Mouse (Mus musculus): Measurements from ENCODE around the gene Adnp. TPM values are rescaled to one million over a fixed set of nuclear protein-coding genes. Genes with fewer than 3 reads are reported as not detected.

Adnp gene
- polyA plus RNA-seq (2015; fragmentation: Nextera tagmentation; extraction: Ambion mirVana) = 3.1 and 3.5 TPM in 2 replicates

DNA sequence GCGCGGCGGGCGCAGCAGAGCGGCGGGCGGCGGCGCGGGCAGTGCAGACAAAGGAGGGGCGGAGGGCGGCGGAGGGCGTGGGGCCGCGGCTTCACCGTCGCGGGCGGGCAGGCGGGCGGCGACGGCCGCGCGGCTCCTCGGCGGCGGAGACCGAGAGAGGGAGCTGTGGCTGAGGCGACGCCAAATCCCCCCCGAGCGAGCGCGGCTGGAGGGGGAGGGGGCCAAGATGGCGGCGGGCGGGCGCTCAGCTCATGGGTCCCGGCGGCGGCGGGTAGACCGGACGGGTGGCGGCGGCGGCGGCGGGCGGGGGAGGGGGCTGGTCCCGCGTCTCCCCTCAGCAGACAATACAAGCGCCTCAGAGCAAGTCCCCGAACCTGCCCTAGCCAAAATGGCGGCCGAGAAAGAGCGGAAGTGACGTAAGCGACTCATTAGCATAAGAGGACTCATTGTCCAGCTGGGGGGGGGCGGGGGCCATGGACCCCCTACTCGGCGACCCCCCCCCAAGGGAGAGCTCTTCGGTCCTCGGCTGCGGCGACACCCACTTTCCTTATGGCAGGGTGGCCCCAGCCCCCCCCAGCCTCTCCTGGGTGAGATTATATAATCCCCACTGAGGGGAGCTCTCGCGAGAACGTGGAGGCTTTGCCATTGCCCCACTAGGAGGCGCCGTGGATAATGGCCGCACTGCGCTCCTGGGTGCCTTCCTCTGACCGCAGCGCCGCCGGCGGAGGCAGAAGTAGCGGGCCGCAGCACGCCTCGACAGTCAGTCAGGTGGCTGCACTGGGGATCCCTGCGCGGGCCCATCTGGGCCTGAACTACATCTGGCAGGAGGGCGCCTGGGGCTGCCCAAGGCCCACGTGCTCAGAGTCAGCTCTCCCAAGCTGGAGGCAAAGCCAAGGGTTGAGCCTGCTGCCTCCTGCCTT lies at the start of gene Adnp:
Gene Adnp, minus strand, starts transcription at position 388 of the 920 bp plus-strand sequence.
- no peaks in the 10 kb centered on the region for H3K9me3 ChIP-seq
- ATAC-seq (ENCODE audit: low FRiP score) = peak; percentile 92
- peak within 1 kb of the TSS; percentile 99 for H3K27ac ChIP-seq
- peaks cover 37% of the 10 kb centered on the region for H3K36me3 ChIP-seq
- peak within 1 kb of the TSS; percentile 99 for H3K4me3 ChIP-seq
- H3K4me2 ChIP-seq = peak within 1 kb of the TSS; percentile 77
- under 1% methylated on average over 40 of the region's 89 CpGs for WGBS
- H3K9ac ChIP-seq = peak within 1 kb of the TSS; percentile 100
- peaks cover 33% of the 10 kb centered on the region for H3K4me1 ChIP-seq (replicated peaks)
- H3K27me3 ChIP-seq = no peaks in the 10 kb centered on the region

GRCm38 (mm10) chr2:168256506-168256905 lies 49.6 kb upstream of the Adnp start:
- ATAC-seq (ENCODE audit: low FRiP score) = no peak
- Histone ChIP-seq H3K27ac (no peak overlapping the region), H3K4me1 (replicated peaks) (no peaks in the 10 kb centered on the region), H3K4me3 (no peak overlapping the region), H3K4me2 (no peak overlapping the region), H3K27me3 (peaks cover 14% of the 10 kb centered on the region; the same call in 1 of the 2 replicates), H3K36me3 (no peaks in the 10 kb centered on the region), H3K9ac (no peak overlapping the region), H3K9me3 (no peaks in the 10 kb centered on the region)
- WGBS = 85% methylated on average over 3 of the region's 3 CpGs

DNA sequence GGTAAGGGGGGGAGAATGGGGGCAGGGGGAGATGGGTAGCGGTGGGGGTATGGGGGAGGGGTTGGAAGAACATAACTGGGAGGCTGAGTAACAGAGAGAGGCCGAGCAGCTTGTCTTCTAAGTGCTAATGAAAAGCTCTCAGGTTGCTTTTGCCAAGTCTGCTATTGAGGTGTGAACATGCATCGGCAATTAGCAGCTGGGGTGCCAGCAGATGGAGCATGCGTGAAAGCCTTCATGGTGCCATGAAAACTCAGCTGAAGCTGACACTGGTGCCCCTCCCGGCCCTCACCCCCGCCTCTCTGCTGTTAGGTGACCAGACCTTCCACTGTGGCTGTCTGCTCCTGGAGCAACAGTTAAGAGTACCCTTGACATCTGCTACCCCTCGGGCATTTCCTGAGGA lies 46.9 kb upstream of the Adnp start:
- Histone ChIP-seq H3K36me3 (no peaks in the 10 kb centered on the region), H3K9ac (no peak overlapping the region), H3K4me2 (no peak overlapping the region), H3K4me3 (no peak overlapping the region), H3K27ac (no peak overlapping the region), H3K4me1 (replicated peaks) (no peaks in the 10 kb centered on the region), H3K9me3 (no peaks in the 10 kb centered on the region), H3K27me3 (peaks cover 21% of the 10 kb centered on the region)
- 74% methylated on average over 7 of the region's 7 CpGs for WGBS
- no peak for ATAC-seq (ENCODE audit: low FRiP score)

- no peaks in the 10 kb centered on the region for H3K9me3 ChIP-seq
- no peak overlapping the region for H3K4me3 ChIP-seq
- no peaks in the 10 kb centered on the region for H3K4me1 ChIP-seq (replicated peaks)
- 15% methylated on average over 16 of the region's 16 CpGs for WGBS
- no peaks in the 10 kb centered on the region for H3K36me3 ChIP-seq
- 0 out of 2 replicates have a peak overlapping the region, but pooled peaks have one; percentile 9 for H3K4me2 ChIP-seq
- 0 out of 2 replicates have a peak, but pooled peaks have one; percentile 37 for ATAC-seq (ENCODE audit: low FRiP score)
- no peak overlapping the region for H3K9ac ChIP-seq
- H3K27me3 ChIP-seq = peaks cover 19% of the 10 kb centered on the region
- no peak overlapping the region for H3K27ac ChIP-seq
Measured at GRCm38 (mm10) chr2:168252639-168253292, 45.9 kb upstream of the Adnp start.

DNA sequence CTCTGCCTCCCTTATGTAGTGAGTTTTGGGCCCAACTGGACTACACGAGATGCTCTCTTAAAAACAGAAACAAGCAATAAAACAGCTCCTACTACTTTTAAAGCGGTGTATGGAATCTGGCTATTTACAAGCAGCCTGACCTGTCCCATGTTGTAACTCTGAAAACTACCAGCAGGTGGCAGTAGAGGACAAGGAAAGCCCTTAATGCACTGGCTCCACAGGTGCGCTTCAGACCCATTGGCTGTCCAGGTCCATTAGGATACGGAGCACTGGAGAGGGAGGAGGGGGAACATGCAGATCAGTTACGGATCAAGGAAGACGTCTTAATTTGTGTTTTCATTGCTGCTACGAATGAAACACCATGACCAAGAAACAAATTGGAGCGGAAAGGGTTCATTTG lies 43.4 kb upstream of the Adnp start:
- Histone ChIP-seq H3K9ac (no peak overlapping the region), H3K27ac (no peak overlapping the region), H3K9me3 (no peaks in the 10 kb centered on the region), H3K36me3 (no peaks in the 10 kb centered on the region), H3K4me2 (no peak overlapping the region), H3K4me3 (no peak overlapping the region), H3K4me1 (replicated peaks) (no peaks in the 10 kb centered on the region), H3K27me3 (peaks cover 22% of the 10 kb centered on the region)
- WGBS = 18% methylated on average over 8 of the region's 8 CpGs
- no peak for ATAC-seq (ENCODE audit: low FRiP score)

GRCm38 (mm10) chr2:168248856-168249245 lies 41.9 kb upstream of the Adnp start:
- 23% methylated on average over 2 of the region's 2 CpGs for WGBS

GRCm38 (mm10) chr2:168248167-168248855 lies 41.4 kb upstream of the Adnp start:
- Histone ChIP-seq H3K4me1 (replicated peaks) (no peaks in the 10 kb centered on the region), H3K9me3 (no peaks in the 10 kb centered on the region), H3K27me3 (peaks cover 19% of the 10 kb centered on the region), H3K9ac (no peak overlapping the region), H3K36me3 (no peaks in the 10 kb centered on the region), H3K4me2 (no peak overlapping the region), H3K4me3 (no peak overlapping the region), H3K27ac (no peak overlapping the region)
- 0 out of 2 replicates have a peak, but pooled peaks have one; percentile 45 for ATAC-seq (ENCODE audit: low FRiP score)
- 72% methylated on average over 8 of the region's 8 CpGs for WGBS

More at GRCm38 (mm10) chr2:168248856-168249245, 41.9 kb upstream of the Adnp start:
- H3K27ac ChIP-seq = no peak overlapping the region
- H3K36me3 ChIP-seq = no peaks in the 10 kb centered on the region
- no peak overlapping the region for H3K4me3 ChIP-seq
- no peak for ATAC-seq (ENCODE audit: low FRiP score)
- no peaks in the 10 kb centered on the region for H3K4me1 ChIP-seq (replicated peaks)
- H3K27me3 ChIP-seq = peaks cover 19% of the 10 kb centered on the region
- no peaks in the 10 kb centered on the region for H3K9me3 ChIP-seq
- no peak overlapping the region for H3K4me2 ChIP-seq
- H3K9ac ChIP-seq = no peak overlapping the region

DNA sequence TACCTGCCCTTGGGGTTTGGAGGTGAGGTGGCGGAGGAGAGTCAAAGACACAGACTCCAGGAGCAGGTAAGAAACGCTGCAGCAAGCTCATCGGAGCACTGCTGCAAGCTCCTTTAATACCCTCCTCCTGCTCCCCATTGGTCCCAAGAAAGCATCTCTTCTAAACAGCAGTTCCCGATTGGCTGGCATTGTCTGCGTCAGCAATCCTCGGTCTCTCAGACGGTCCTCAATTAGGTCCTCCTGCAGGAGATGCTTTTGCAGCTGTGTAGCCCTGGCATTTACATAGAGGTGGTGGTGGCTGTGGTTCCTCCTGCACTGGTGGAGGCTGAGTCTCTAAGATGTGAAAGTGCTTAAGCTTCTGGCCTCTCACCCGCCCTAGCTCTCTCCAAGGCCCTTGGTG lies 38.7 kb upstream of the Adnp start:
- 35% methylated on average over 8 of the region's 8 CpGs for WGBS
- Histone ChIP-seq H3K27ac (no peak overlapping the region), H3K9ac (no peak overlapping the region), H3K27me3 (peaks cover 9% of the 10 kb centered on the region), H3K4me2 (no peak overlapping the region), H3K4me1 (replicated peaks) (no peaks in the 10 kb centered on the region), H3K9me3 (no peaks in the 10 kb centered on the region), H3K36me3 (no peaks in the 10 kb centered on the region), H3K4me3 (no peak overlapping the region)
- no peak for ATAC-seq (ENCODE audit: low FRiP score)

DNA sequence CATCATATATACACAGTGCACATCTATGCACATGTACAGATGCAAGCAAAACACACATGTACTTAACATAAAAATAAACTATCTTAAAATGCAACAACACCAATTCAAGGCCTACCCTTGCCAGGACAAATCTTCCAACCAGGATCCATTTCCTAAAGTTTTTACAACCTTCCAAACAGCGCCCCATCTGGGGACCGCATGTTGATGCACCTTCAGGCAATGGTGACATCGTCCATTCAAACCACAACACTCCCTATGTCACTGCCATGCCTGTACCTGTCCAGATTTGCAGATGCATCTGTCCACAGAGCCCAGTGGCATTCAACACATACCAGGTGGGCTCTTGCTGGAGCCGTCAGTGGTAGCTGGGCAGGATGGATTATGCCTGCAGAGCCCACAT lies 36.4 kb upstream of the Adnp start:
- H3K4me2 ChIP-seq = no peak overlapping the region
- peaks cover 11% of the 10 kb centered on the region for H3K27me3 ChIP-seq
- peaks cover 4% of the 10 kb centered on the region; the same call in 1 of the 2 replicates for H3K9me3 ChIP-seq
- ATAC-seq (ENCODE audit: low FRiP score) = no peak
- no peak overlapping the region for H3K9ac ChIP-seq
- H3K27ac ChIP-seq = no peak overlapping the region
- H3K36me3 ChIP-seq = no peaks in the 10 kb centered on the region
- no peaks in the 10 kb centered on the region for H3K4me1 ChIP-seq (replicated peaks)
- WGBS = 79% methylated on average over 4 of the region's 4 CpGs
- no peak overlapping the region for H3K4me3 ChIP-seq

DNA sequence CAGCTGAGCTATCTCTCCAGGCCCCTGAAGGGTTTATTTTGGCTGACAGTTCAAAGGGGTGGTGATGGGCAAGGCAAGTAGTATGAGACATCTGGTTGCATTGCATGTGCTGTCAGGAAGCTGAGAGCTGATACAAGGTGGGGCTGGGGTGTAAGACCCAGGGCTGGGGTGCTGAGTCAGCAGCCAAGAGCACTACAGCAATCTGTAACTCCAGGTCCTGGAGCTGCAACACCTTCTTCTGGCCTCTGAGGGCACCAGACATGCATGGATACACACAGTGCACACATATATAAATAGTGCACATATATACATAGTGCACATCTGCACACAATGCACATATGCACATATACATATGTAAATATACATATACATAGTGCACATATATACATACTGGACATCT lies 35.9 kb upstream of the Adnp start:
- H3K4me1 ChIP-seq (replicated peaks) = no peaks in the 10 kb centered on the region
- no peak overlapping the region for H3K4me3 ChIP-seq
- no peak overlapping the region for H3K27ac ChIP-seq
- H3K36me3 ChIP-seq = no peaks in the 10 kb centered on the region
- H3K9ac ChIP-seq = no peak overlapping the region
- H3K9me3 ChIP-seq = peaks cover 4% of the 10 kb centered on the region; the same call in 1 of the 2 replicates
- peaks cover 11% of the 10 kb centered on the region for H3K27me3 ChIP-seq
- no peak for ATAC-seq (ENCODE audit: low FRiP score)
- H3K4me2 ChIP-seq = no peak overlapping the region

GRCm38 (mm10) chr2:168238335-168238734 lies 31.4 kb upstream of the Adnp start:
- H3K4me1 ChIP-seq (replicated peaks) = peaks cover 5% of the 10 kb centered on the region
- H3K9ac ChIP-seq = no peak overlapping the region
- ATAC-seq (ENCODE audit: low FRiP score) = no peak
- 91% methylated on average over 4 of the region's 4 CpGs for WGBS
- H3K36me3 ChIP-seq = peaks cover 21% of the 10 kb centered on the region
- H3K27ac ChIP-seq = no peak overlapping the region
- H3K9me3 ChIP-seq = peaks cover 4% of the 10 kb centered on the region; the same call in 1 of the 2 replicates
- peaks cover 6% of the 10 kb centered on the region; the same call in 1 of the 2 replicates for H3K27me3 ChIP-seq
- no peak overlapping the region for H3K4me3 ChIP-seq
- no peak overlapping the region for H3K4me2 ChIP-seq

GRCm38 (mm10) chr2:168233286-168233685 lies 26.4 kb upstream of the Adnp start:
- Histone ChIP-seq H3K27me3 (no peaks in the 10 kb centered on the region), H3K36me3 (peaks cover 24% of the 10 kb centered on the region), H3K4me3 (no peak overlapping the region), H3K9ac (no peak overlapping the region), H3K9me3 (no peaks in the 10 kb centered on the region), H3K4me2 (no peak overlapping the region), H3K27ac (no peak overlapping the region), H3K4me1 (replicated peaks) (peaks cover 42% of the 10 kb centered on the region)
- no peak for ATAC-seq (ENCODE audit: low FRiP score)
- 92% methylated on average over 5 of the region's 5 CpGs for WGBS
